Mouse (Mus musculus) frontal cortex, adult 2 months (tissue): ENCODE measurements around the gene Tns3. TPM values are rescaled to one million over a fixed set of nuclear protein-coding genes. Genes with fewer than 3 reads are reported as not detected.

Experiments used
- DNase-seq, 2 experiments: peaks; one replicate each; pipeline ENCODE4 v3.0.0; 2022; ENCODE audit warnings: low spot score in 1 of 2; ENCODE audit errors: extremely low spot score in 1 of 2
- polyA plus RNA-seq: library from polyadenylated mRNA; depleted of rRNA; stranded (reverse); fragments of >200 nt; gene quantifications from 2 replicates; pipeline ENCODE4 v1.2.3, GENCODE M21; 2012

Gene Tns3
- polyA plus RNA-seq, 1 experiment = 27.8 TPM

GRCm38 (mm10) chr11:8584307-8584706, 80.0 kb downstream of the Tns3 start:
- no peak for DNase-seq

DNA sequence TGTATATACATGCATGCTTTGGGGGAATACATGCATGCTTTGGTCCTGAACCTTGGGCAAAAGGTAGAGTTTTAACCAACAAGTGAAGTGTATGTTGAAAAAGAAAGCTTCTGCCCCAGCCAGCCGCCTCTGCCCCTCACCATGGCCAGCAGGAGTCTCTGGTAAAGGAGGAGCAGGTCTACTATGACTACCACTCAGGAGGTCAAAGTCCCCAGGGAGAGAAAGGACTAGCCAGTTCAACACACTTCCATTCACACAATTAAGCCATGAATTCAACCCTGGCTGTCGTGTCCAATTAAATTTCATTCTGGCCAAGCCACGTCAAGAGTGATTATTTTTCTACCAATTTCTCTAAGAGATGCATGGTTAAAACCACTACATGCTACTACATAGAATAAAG, 81.2 kb downstream of the Tns3 start:
- DNase-seq = no peak

DNA sequence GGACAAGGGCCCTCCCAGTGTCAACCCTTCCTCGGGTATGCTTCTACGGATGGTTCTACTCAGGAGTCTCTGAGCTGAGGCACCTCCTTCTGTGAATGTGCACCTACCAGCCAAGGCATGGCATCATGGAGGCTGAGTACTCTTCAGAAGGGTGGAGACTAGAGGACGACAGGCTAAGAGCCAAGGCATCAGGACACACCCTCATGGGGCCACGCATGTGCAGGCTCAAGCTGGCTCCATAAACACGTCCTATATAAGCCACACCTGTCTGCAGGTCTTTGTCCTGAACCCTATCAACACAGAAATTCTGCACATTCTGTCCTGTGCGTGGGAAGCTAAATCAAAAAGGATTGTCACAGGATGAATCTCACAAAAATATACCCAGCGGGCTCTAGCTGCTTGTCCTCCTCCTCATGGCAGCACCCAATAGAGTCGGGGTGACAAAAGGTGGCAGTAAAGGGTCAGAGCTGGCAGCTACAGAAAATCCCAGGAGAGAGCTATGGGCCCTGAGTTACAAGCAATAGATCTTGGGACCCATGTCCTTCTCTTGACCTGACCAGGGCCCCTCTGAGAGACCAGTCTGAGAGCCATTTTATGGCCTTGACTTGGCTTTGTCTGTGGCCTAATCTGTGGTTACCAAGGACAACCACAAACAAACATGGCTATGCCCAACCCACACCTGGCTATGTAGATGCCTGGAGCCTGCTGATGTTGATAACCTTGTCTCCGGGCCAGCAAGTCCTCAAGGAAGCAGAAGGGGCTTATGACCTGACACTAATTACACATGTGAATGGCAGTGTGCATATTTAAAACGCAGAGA, 82.0 kb downstream of the Tns3 start:
- DNase-seq = no peak

- no peak for DNase-seq
Measured at GRCm38 (mm10) chr11:8579789-8580188, 84.5 kb downstream of the Tns3 start.

GRCm38 (mm10) chr11:8575217-8576180, 88.8 kb downstream of the Tns3 start:
- DNase-seq = no peak

GRCm38 (mm10) chr11:8574562-8574961, 89.8 kb downstream of the Tns3 start:
- no peak for DNase-seq

DNA sequence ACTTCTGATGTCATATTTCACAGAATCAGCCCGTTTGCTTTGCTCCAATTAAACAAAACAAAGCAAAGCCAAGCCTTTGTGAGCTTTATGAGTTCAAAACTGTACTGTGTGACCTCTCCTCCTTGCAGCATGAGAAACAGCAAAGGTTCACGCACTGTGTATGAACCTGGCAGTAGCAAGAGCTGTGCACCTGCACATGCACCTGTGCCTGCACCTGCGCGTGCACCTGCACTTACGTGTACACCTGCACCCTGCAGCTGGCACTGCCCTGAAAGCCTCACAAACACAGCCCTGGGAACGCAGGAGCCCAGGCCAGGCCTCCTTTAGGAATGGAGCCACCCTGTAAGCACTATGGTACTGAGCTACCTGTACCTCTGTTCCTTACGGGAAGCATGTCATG, 91.6 kb downstream of the Tns3 start:
- no peak for DNase-seq

DNA sequence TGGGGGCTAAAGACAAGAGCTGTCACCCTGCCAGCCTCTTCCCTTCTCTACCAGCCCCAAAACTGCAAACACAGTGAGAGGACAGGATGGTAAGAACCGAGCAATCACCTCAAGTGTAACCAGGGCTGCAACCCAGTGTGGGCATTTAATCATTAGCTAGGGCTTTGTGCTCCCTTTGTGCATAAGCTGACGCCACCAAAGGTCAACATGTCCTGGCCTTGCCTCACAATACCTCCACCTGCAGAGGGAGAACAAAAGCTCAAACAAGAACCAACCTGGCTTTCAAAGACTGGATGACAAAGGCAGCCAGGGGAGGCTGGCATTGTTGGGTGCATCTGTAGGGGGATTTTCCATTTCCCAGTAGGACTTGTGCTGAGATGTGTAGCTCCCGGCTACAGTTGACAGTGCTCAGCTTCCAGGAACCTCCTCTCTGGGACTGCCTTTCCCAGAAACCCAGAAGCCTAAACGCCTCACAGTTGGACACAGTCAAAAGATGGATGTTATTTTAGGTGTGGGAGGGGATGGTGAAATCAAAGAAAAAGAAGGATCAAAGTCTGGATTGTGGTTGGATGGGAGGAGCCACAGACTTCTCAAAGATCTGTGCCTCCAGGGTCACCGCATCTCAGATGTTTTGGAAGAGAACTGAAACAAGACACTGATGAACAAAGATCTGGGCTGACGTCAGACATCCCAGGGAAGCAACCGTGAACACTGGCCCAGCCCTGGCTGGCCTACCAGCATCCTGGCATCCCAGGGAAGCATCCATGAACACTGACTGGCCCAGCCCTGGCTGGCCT, 94.9 kb downstream of the Tns3 start:
- no peak for DNase-seq

GRCm38 (mm10) chr11:8568829-8569228, 95.5 kb downstream of the Tns3 start:
- DNase-seq = no peak

DNA sequence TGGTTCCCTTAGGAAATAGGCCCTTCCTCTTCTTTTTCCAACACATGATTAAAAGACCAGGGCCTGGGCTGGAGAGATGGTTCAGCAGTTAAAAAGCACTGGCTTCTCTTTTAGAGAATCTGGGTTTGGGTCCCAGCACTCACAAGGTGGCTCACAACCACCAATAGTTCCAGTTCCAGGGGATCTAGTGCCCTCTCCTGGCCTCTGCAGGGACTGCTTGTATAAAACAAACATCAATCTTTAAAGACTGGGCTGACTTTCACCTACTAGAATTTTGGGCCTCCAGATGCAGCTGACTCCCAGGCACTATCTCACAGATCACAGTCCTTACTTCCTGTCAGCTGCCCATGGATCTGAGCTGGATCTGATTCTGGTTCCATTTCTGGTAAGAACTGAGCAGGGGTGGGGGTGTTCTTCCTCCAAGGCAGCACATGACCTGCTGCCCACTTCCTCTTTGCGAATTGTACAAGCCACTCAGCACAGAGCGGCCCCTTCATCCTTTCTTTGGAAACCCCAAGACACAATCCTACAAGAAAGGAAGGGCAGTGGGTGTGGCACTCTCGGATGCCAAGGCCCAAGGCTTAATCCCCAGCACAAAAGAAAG, 98.0 kb downstream of the Tns3 start:
- DNase-seq = no peak

GRCm38 (mm10) chr11:8558761-8559282, 105.5 kb downstream of the Tns3 start:
- DNase-seq = no peak

DNA sequence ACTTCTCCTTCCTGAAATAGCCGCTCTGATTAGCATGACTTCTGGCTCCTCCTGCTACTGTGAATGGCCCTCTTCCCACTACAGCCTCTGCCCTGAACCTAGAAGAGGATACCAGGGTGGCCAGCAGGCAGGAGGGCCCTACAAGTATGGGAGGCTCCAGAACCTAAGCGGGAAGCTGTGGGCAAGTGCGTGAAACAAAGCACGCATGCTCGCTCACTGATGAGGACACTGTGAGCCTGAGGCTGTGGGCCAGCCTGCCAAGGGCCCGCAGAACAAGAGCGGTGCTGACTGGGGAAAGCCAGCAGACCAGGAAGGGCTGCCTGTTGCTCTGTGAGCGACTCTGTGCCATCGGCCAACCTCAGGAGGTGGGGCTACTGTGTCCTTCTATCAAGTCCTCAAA, 106.1 kb downstream of the Tns3 start:
- DNase-seq = no peak

- DNase-seq = peak in 1 of 2 experiments; percentile 23
Measured at GRCm38 (mm10) chr11:8557006-8557405, 107.3 kb downstream of the Tns3 start.

- DNase-seq = no peak
Measured at GRCm38 (mm10) chr11:8551710-8552109, 112.6 kb downstream of the Tns3 start.

DNA sequence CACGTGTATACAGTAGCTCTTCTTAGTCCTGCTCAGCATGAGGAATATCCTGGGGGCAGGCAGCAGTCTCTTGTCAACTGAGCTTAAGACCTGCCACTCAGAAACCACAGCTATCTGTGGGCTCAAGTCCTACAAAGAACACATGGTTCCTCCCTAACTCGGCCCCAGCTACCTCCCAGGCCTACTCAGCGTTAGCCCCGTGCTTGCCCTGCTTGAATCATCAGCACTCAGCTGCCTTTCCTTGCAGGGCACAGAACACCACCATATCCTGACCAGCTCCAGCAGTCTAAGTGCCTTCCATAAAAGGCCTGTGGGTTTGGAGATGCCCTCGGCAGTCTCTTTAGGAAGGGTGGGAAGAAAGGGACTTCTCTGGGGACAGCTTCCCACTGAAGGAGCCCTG, 116.7 kb downstream of the Tns3 start:
- DNase-seq = no peak

- DNase-seq = no peak
Measured at GRCm38 (mm10) chr11:8545798-8546197, 118.5 kb downstream of the Tns3 start.

DNA sequence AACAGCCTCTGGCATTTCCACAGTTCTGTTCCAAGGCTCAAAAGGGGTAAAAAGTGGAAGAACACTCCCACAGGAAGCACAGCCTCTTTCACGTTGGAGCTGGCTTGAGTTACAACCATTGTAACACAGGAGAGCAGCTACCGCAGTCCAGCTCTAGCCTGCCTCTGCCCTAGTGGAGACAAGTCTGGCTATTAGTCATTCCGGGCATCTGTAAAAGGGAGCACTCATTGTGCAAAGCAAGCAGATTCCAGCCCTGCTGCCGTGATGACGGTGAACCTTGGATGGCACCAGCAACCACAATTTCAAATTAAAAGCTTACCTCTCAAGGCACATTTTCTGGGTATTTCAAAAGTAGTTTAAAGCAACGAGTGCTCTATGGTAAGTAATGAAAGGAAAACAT, 120.0 kb downstream of the Tns3 start:
- no peak for DNase-seq

DNA sequence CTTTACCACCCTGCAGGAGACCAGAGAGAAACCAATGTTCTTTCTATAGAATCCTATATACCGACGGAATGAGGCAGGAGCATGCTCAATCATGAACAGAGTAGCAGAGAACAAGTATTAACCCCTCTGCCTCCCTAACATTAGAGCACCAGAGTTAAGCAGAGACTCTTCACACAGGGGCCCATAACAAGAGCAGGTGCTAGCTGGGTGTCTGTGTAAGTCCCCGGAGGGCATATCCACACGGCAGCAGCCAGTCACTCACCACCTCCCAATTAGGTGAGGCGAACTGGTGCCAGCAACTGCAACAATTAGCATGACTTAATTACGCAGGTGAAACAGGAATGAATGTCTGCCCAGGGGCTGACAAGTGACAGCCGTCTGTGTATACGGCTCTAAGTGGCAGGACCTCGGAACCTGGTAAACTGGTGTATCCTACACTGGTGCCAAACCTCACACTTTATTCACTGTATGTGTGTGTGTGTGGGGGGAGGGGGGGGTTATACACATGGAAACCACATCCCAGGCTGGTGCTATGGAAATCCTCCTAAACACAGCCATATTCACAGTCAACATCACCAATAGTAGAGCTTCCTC, 123.0 kb downstream of the Tns3 start:
- DNase-seq = no peak

GRCm38 (mm10) chr11:8539593-8540265, 124.6 kb downstream of the Tns3 start:
- DNase-seq = no peak
